Mouse (Mus musculus): Measurements from ENCODE around the gene Snx9. TPM values are rescaled to one million over a fixed set of nuclear protein-coding genes. Genes with fewer than 3 reads are reported as not detected.

Snx9 gene
- total RNA-seq, 1 experiment from 2014 or later: 36.5 TPM

GRCm38 (mm10) chr17:5840550-5841127 lies 490 bp upstream of the Snx9 start:
- peak; percentile 40; the same call in 1 of the 2 replicates for ATAC-seq (replicated peaks; ENCODE audit: low read depth, poor library complexity, severe bottlenecking)

- ATAC-seq (replicated peaks; ENCODE audit: low read depth, poor library complexity, severe bottlenecking): no peak
These were observed 779 bp downstream of the Snx9 start for GRCm38 (mm10) chr17:5841943-5842273.

DNA sequence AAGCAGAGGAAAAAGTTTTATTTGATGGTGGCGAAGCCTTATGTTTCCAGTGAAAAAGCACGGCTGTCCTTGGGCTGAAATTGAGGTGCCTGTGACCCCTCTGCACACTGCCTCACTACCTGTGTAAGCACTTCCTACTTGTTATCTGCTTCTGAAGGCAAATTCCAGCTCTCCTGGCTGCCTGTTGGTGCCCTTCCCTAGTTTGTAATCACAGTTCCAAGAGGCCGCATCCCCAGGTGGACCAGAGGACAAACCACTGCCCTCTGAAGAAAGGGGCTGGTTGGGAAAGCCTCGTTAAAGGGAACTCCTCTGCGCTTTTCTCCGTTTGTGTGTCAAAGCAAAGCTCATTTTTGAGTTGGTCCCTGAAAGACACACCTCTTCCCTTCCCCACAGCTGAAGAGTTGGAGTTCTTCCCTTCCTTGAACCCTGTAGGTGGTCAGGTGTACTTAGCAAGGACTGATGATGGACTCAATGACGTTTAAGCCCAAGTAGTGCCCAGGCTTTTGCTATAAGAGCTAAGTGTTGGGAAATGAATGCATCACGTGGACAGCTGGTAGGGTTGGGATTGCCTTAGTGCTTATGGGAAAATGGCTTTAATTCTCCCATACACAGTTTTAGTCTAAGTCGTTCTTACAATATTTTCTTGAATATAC lies 2.0 kb downstream of the Snx9 start:
- ATAC-seq (replicated peaks; ENCODE audit: low read depth, poor library complexity, severe bottlenecking): no peak

- ATAC-seq (replicated peaks; ENCODE audit: low read depth, poor library complexity, severe bottlenecking): no peak
These were observed 2.5 kb downstream of the Snx9 start for GRCm38 (mm10) chr17:5843641-5843990.

GRCm38 (mm10) chr17:5845376-5845775 lies 4.2 kb downstream of the Snx9 start:
- ATAC-seq (replicated peaks; ENCODE audit: low read depth, poor library complexity, severe bottlenecking): no peak

DNA sequence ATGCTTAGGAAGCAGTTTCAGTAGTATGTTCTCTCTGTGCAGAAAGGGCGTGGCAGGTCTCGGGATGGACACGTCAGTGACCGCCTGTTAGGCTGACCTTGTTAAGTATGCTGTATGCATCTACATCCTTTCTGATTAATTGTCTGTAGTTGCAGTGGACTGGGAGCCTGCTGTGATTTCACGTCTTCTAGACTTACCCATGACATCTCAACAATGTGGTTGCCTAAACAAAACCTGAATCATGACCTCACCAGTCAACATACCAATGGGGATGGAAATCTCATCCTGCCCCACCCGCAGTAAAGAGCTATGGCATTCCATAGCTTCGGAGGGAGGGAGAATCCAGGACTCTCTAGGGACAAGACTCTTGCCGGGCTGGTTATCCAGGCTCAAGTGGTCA lies 5.0 kb downstream of the Snx9 start:
- no peak for ATAC-seq (replicated peaks; ENCODE audit: low read depth, poor library complexity, severe bottlenecking)

DNA sequence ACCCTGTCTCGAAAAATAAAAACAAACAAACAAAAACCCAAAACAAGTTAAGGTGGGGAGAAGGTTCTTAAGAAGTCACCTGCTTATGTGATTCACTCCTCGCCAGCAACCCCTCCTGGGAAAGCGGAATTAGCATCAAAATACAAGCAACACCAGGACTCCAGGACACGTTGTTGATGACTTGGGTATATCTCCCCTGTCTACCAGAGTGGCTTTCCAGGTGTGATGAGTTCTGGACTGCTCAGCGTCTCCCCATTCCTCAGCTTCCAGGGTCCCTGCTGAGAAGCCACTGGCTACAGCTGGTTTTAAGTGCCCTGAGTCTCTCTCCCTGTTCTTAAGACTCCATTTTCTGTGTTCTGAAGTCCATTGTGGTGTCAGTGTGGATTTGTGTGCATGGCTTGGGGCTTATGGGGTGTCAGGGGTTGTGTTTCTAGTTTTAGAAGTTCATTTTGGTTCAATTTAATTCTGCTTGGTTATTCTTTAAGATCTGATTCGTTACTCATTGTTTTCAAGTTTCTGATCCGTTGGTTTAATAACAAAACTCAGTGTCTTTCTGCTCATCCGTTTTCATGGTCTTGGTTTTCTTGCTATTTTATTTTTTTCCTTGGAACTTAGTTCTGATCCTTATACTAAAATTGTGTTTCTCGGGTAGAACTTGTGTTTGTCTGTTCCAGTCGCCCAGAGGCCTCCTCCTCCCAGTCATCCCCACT lies 7.7 kb downstream of the Snx9 start:
- ATAC-seq (replicated peaks; ENCODE audit: low read depth, poor library complexity, severe bottlenecking): no peak

DNA sequence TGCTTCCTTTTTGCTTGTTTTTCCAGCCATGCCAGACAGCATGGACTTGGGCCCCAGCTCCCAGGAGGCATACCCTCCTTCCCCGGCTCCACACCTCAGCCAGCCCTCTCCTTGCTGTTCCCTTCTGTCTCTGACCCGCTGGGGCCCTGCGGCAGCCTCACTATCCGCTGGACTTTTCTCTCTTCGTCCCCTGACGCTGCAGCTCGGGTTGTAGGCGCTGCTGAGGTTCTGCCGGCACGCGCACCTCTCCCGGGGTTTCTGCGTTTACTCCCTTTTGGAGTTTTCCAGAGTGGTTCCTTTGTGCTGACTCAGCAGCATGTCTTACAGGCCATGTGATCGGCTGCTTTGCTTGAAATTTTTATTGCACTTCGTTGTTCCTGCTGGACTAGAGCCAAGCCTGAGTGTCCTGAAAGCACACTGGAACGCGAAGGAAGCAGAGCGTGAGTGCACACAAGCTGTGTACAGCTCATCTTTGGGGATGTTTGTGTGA lies 8.3 kb downstream of the Snx9 start:
- ATAC-seq (replicated peaks; ENCODE audit: low read depth, poor library complexity, severe bottlenecking): peak; percentile 11; the same call in 1 of the 2 replicates

DNA sequence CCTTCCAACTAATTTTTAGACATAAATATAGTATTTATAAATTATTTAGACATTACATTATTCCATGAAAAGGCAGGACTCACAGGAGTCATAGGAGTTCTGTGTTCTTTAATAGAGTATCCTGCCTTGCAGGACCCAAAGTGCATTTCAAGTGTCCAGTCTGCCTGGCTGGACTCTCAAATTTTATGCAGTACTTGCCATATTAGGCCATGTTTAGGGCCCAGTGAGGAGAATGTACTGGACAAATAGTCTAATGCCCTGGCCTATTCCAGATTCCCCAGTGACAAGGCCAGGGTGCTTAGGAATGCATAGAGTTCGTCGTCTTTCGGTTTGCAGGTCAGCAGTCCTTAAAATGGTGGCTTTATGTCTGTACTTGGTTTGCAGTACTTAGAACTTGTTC lies 8.9 kb downstream of the Snx9 start:
- ATAC-seq (replicated peaks; ENCODE audit: low read depth, poor library complexity, severe bottlenecking): no peak

- no peak for ATAC-seq (replicated peaks; ENCODE audit: low read depth, poor library complexity, severe bottlenecking)
These were observed 9.3 kb downstream of the Snx9 start for GRCm38 (mm10) chr17:5850476-5850875.

GRCm38 (mm10) chr17:5853936-5854335 lies 12.8 kb downstream of the Snx9 start:
- no peak for ATAC-seq (replicated peaks; ENCODE audit: low read depth, poor library complexity, severe bottlenecking)

DNA sequence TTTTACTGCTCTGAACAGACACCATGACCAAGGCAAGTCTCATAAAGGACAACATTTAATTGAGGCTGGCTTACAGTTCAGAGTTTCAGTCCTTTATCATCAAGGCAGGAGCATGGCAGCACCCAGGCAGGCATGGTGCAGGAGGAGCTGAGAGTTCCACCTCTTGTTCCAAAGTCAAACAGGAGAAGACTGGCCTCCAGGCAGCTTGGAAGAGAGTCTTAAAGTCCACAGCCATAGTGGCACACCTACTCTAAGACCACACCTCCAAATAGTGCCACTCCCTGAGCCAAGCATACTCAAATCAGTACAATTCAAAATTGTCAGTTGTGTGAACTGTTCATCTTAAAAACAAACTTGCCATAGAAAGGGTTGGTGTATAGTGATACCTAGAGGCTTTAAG lies 14.4 kb downstream of the Snx9 start:
- ATAC-seq (replicated peaks; ENCODE audit: low read depth, poor library complexity, severe bottlenecking): no peak

DNA sequence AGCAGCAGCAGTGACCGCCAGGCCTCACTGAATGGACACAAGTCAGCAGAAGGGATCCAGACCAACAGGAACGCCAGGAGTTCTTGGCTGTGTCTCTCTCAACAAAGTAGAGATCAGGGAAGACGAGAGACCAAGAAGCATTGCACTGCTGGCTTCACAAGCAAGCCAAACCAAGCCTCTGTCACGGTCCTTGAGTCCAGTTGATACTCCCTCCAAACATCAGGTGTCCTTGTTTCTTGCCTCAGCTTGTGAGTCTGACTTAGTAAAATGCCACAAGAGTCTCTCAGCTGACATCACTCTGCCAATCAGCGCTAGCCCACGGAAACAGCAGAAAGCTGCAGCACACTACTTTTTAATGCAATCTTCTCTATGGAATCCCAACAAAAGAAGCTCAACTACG lies 15.3 kb downstream of the Snx9 start:
- no peak for ATAC-seq (replicated peaks; ENCODE audit: low read depth, poor library complexity, severe bottlenecking)

DNA sequence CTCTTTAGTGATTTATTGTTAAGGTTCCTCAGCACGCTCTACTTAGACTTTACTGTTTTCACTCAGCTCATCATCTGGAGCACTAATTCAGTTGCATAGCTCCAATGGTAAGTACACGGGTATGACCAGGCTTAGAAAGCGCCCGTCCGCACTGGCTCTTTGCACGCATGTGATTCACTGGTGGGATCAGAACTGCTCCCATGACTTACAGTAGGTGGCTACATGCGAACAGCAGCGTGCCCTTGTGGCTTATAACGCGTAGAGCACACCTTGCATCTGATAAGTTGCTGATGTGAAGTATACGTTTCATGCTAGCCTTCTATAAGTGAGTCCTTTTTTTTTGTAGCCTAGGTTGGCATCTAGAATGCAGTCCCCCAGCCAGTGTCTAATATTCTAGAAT lies 16.1 kb downstream of the Snx9 start:
- ATAC-seq (replicated peaks; ENCODE audit: low read depth, poor library complexity, severe bottlenecking): no peak

- no peak for ATAC-seq (replicated peaks; ENCODE audit: low read depth, poor library complexity, severe bottlenecking)
These were observed 17.1 kb downstream of the Snx9 start for GRCm38 (mm10) chr17:5858209-5858608.

- ATAC-seq (replicated peaks; ENCODE audit: low read depth, poor library complexity, severe bottlenecking): no peak
These were observed 21.2 kb downstream of the Snx9 start for GRCm38 (mm10) chr17:5862285-5862684.

DNA sequence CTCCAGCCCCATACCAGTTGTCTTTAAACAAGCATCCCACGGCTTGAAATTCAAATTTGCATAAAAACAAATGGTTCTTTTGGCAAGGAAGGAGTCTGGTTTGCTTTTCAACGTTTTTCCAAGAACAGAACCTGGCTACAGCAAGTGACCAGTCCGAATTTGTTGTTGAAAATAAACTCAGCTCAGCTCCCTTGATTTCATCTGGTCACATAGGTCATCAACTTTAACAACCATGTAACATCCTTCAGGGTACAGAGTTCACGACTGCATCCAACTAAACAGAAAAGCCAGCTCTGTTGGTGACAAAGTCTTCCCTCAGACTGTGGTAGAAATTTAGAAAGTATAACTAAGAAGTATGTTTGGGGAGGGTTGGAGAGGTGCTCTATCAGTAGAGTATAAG lies 21.7 kb downstream of the Snx9 start:
- no peak for ATAC-seq (replicated peaks; ENCODE audit: low read depth, poor library complexity, severe bottlenecking)

DNA sequence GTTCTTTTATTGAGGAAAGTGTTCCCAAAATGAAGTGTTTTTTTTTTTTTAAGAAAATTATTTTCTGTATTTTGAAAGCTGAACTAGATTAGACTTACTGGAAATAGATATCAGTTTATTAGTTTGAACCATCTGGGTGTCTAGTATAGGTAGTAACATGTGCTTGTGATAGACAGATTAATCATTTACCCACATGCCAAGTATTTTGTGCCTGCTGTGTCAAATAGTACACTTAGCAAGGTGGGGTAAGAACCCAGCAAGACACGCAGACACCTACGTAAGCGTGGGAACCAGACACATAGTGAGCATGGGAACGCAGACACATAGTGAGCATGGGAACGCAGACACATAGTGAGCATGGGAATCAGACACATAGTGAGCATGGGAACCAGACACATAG lies 22.6 kb downstream of the Snx9 start:
- no peak for ATAC-seq (replicated peaks; ENCODE audit: low read depth, poor library complexity, severe bottlenecking)

DNA sequence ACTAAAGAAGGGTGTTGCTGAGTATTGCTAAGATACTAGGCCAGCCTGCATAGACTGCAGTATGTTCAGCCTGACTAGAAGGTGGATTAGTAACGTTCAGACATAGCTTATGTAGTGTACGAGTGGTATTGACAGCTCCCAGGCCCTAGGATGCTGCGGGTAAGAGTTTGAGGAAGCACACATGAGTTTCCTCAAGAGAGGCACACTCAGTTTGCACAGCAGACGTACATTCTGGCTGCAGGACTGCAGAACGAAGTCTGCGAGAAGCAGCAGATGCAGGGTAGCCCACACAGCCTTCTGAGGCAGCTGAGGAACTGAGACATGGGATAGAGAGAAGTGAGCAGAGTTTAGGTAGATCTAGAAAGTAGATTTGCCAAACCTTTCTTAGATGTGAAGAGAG lies 26.3 kb downstream of the Snx9 start:
- ATAC-seq (replicated peaks; ENCODE audit: low read depth, poor library complexity, severe bottlenecking): no peak

DNA sequence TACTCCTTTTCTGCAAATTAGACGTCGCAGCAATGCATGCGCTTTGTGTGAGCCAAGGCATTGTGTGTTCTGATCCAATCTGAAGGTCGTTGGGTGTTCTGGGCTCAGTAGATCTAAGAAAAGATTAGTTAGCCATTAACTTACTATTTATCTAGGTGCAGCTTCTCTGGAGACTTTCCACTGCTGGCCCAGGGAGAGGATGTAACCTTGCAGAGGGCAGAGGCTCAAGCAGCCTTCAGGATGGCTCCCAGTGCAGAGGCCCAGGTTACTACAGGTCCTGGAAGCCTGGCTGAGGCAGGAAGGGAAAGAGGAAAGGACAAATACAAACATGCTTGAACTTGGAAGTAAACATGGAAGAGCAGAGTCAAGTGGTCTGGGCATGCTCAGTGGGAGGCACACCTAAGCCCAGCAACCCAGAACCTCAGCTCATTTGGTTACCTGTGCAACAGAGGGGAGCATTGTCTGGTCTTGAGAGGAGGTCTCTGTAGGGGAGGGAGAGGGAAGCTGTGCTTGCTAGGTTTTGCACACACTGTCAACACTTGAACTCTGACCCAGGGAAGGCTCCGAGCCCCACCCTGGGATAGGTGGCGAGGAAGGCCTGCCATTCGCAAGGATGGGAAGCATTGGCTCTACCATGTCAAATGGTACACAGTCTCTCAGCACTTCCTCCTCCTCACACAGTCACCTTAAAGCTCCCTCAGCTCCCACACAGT lies 27.3 kb downstream of the Snx9 start:
- ATAC-seq (replicated peaks; ENCODE audit: low read depth, poor library complexity, severe bottlenecking): no peak

DNA sequence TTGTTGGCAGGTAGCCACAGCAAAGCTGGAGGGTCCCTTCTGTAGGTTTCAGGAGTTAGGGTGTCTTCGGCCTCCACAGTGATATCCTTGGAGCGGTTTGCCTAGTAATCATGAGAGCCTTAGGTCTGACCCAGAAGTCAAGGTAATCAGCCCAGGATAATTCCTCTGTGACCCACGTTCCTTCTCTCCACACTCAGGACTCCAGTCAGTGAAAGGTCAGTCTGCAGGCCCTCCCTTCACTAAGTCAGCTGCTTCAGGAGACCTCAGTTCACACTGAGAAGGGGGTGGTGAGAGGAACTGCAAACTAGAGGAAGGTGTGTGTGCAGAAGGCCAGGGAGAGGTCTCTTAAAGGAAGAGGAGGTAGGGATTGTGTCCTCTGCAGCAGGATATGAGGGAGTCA lies 28.3 kb downstream of the Snx9 start:
- no peak for ATAC-seq (replicated peaks; ENCODE audit: low read depth, poor library complexity, severe bottlenecking)

All from common myeloid progenitor, adult 5-6 weeks (primary cell).